Mouse (Mus musculus) small intestine, adult 2 months (tissue): ENCODE results near the gene Krtap4-1.

Experiments used
- CTCF ChIP-seq: fragments of 200-500 bp; IDR thresholded peaks from 2 replicates; pipeline ENCODE4 v1.5.1; 2012; ENCODE audit warnings: low read depth, mild to moderate bottlenecking, control low read depth, inconsistent platforms, low read length, moderate library complexity, mixed read lengths; ENCODE audit not compliant: insufficient replicate concordance, insufficient read length; ENCODE audit errors: extremely low read depth
- POLR2A ChIP-seq: fragments of 200-500 bp; IDR thresholded peaks from 2 replicates; pipeline ENCODE4 v1.6.1; 2012; ENCODE audit warnings: low read depth, mild to moderate bottlenecking, control low read depth, inconsistent platforms, low read length, moderate library complexity

DNA sequence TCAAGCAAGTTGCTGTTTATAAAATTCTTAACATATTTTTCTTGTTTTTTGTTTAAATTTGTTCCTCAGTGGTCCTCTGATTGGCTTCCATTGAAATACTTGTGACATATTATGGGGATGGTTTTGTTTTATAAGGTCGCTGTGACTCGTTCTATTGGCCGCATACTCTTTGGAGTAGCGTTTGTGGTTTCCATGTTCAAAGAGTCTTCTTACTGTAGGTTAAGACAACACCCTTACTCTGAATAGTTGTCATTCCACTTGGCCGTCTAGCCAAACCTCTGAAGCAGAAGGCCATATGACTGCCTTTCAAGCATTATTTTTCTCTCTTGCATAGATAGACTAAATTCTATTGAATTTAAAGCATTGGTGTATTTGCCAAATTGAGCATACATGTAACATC is 47.0 kb downstream of the Krtap4-1 start:
- TF ChIP-seq CTCF (no peak), POLR2A (no peak)
